Mouse (Mus musculus) lung, adult 2 months (tissue): ENCODE results near the gene Ruvbl1.

Experiments used
- CTCF ChIP-seq: fragments of 200-500 bp; IDR thresholded peaks from 2 replicates; pipeline ENCODE4 v1.5.1; 2011; ENCODE audit warnings: mild to moderate bottlenecking, low read length, control low read depth; ENCODE audit not compliant: insufficient read depth
- POLR2A ChIP-seq: fragments of 200-500 bp; IDR thresholded peaks from 2 replicates; pipeline ENCODE4 v1.6.1; 2011; ENCODE audit warnings: low read depth, mild to moderate bottlenecking, control low read depth, low read length, borderline replicate concordance; ENCODE audit errors: extremely low read depth

DNA sequence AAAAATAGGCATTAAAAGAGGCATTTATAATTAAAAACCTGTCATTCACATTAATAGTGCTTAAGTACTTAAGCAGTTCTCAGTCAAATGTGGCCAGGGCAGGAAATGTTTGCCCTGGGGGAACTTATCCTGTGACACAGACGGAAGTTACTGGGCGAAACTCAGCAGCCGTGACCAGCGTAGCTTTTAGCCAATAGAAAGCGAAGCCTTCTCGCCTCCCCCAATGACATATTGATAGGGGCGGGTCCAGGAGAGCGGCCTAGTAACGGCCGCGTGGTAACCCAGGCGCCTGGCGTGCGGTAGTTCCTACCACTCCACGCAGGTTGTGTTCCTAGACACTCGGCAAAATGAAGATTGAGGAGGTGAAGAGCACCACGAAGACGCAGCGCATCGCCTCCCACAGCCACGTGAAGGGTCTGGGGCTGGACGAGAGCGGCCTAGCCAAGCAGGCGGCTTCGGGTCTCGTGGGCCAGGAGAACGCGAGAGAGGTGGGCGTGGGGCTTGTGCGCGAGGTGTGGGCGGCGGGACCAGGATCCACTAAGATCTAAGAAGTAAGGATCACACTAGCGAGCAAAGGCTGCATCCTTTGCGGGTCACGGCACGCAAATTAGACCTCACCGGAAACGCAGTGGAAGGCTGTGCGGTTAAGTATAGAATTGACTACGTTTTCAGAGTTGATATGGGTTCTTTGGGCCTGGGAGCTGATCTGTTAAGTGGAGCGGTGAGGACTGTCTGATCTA is at the start of gene Ruvbl1:
- no peak for TF ChIP-seq CTCF
- TF ChIP-seq POLR2A = peak; percentile 45; the same call in 1 of the 2 replicates
